Mouse (Mus musculus) kidney, adult 2 months (tissue): ENCODE data around the gene Klhl9.

Experiments
- CTCF ChIP-seq: fragments of 200-500 bp; conservative IDR thresholded peaks from 2 replicates; pipeline ENCODE4 v1.5.1; 2011; ENCODE audit warnings: low read depth, mild to moderate bottlenecking, control low read depth, low read length, moderate library complexity, mixed read lengths; ENCODE audit not compliant: insufficient read depth, insufficient read length
- POLR2A ChIP-seq: fragments of 200-500 bp; IDR thresholded peaks from one replicate; pipeline ENCODE4 v1.6.1; 2011; ENCODE audit warnings: low read depth, low read length, control low read depth

GRCm38 (mm10) chr4:88691259-88691658, 31.0 kb downstream of the Klhl9 start, which contains the start of gene Ifnab:
- TF ChIP-seq POLR2A (no peak), CTCF (no peak)
